Mouse (Mus musculus) G1E (cell line): ENCODE measurements around the gene Meis3.

Source experiments
- CTCF ChIP-seq: IDR thresholded peaks from 2 replicates; pipeline ENCODE4 v1.5.1; 2012; ENCODE audit warnings: low read depth, low read length, inconsistent platforms, mixed read lengths
- GATA1 ChIP-seq: IDR thresholded peaks from 2 replicates; pipeline ENCODE4 v1.6.1; 2012; ENCODE audit warnings: borderline replicate concordance, low read length, inconsistent platforms, mixed read lengths

DNA sequence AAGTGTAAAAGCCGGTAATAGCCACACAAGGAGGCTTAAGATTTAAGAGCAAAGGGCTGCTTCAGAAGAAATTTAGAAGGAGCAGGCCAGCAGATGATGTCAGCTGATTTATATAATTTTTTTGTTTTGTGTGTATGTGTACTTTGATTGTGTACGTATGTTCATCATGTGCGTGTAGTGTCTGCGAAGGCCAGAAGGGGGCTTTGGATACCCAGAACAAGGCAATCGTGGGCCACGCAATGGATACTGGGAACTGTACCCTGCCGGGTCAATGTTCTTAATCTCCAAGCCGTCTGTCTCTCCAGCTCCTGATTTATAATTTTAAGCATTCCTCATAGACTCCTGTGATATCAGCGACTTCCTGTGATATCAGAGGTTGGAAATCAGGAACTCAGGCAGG is 13.6 kb upstream of the Meis3 start:
- no peak for TF ChIP-seq GATA1
- TF ChIP-seq CTCF = no peak
